Mouse (Mus musculus) splenic B cell, adult 2 months (primary cell): ENCODE data around the gene Commd1.
A peak's percentile ranks its signal among the peaks of the same experiment; 100 is the strongest.

ENCODE experiments used
- DNase-seq: peaks from one replicate; pipeline ENCODE4 v3.0.0-alpha.2; 2011; ENCODE audit warnings: low read depth, low spot score
- H3K27me3 ChIP-seq: 2 replicates; pipeline ENCODE4 v1.6.1; 2012; ENCODE audit warnings: mild to moderate bottlenecking, low read length, moderate library complexity, mixed read lengths; ENCODE audit not compliant: control insufficient read depth, poor library complexity, insufficient read depth, severe bottlenecking
- H3K36me3 ChIP-seq: 2 replicates; pipeline ENCODE4 v1.6.1; 2012; ENCODE audit warnings: mild to moderate bottlenecking, low read length, moderate library complexity, mixed read lengths; ENCODE audit not compliant: control insufficient read depth, poor library complexity, insufficient read depth, severe bottlenecking

The Commd1 gene

GRCm38 (mm10) chr11:22981984-22982757 is at the start of gene Commd1, which contains the start of gene Gm28048:
TSS of gene Commd1 (minus strand) at chr11:22982382.
TSS of gene Gm28048 (minus strand) at chr11:22982090.
- H3K27me3 ChIP-seq = no peaks in the 10 kb centered on the region
- DNase-seq = peak; percentile 96

GRCm38 (mm10) chr11:23029399-23029798 is 47.2 kb upstream of the Commd1 start:
- H3K36me3 ChIP-seq = no peaks in the 10 kb centered on the region
- no peak for DNase-seq
- H3K27me3 ChIP-seq = no peaks in the 10 kb centered on the region

More at GRCm38 (mm10) chr11:22981984-22982757, at the start of gene Commd1, which contains the start of gene Gm28048:
- H3K36me3 ChIP-seq = peaks cover 3% of the 10 kb centered on the region; the same call in 1 of the 2 replicates

- Histone ChIP-seq H3K36me3 (no peaks in the 10 kb centered on the region), H3K27me3 (no peaks in the 10 kb centered on the region)
- DNase-seq = no peak
These were observed 46.8 kb upstream of the Commd1 start for GRCm38 (mm10) chr11:23028957-23029356.

GRCm38 (mm10) chr11:23024169-23024568 is 42.0 kb upstream of the Commd1 start:
- Histone ChIP-seq H3K36me3 (no peaks in the 10 kb centered on the region), H3K27me3 (no peaks in the 10 kb centered on the region)
- no peak for DNase-seq

GRCm38 (mm10) chr11:23023155-23023554 is 41.0 kb upstream of the Commd1 start:
- Histone ChIP-seq H3K27me3 (no peaks in the 10 kb centered on the region), H3K36me3 (no peaks in the 10 kb centered on the region)
- no peak for DNase-seq

GRCm38 (mm10) chr11:23020841-23021240 is 38.7 kb upstream of the Commd1 start:
- Histone ChIP-seq H3K27me3 (no peaks in the 10 kb centered on the region), H3K36me3 (no peaks in the 10 kb centered on the region)
- DNase-seq = no peak

GRCm38 (mm10) chr11:23020116-23020770 is 38.1 kb upstream of the Commd1 start:
- Histone ChIP-seq H3K36me3 (no peaks in the 10 kb centered on the region), H3K27me3 (no peaks in the 10 kb centered on the region)
- no peak for DNase-seq

GRCm38 (mm10) chr11:23017943-23018342 is 35.8 kb upstream of the Commd1 start:
- H3K27me3 ChIP-seq = no peaks in the 10 kb centered on the region
- no peak for DNase-seq
- H3K36me3 ChIP-seq = no peaks in the 10 kb centered on the region

- H3K36me3 ChIP-seq = no peaks in the 10 kb centered on the region
- DNase-seq = no peak
- no peaks in the 10 kb centered on the region for H3K27me3 ChIP-seq
These were observed 32.8 kb upstream of the Commd1 start for GRCm38 (mm10) chr11:23014996-23015395.

GRCm38 (mm10) chr11:23013580-23014294 is 31.6 kb upstream of the Commd1 start:
- DNase-seq = peak; percentile 56
- Histone ChIP-seq H3K27me3 (no peaks in the 10 kb centered on the region), H3K36me3 (no peaks in the 10 kb centered on the region)

- no peaks in the 10 kb centered on the region for H3K27me3 ChIP-seq
- no peaks in the 10 kb centered on the region for H3K36me3 ChIP-seq
- no peak for DNase-seq
These were observed 30.9 kb upstream of the Commd1 start for GRCm38 (mm10) chr11:23013096-23013495.

GRCm38 (mm10) chr11:23008824-23009200 is 26.6 kb upstream of the Commd1 start:
- no peak for DNase-seq
- H3K27me3 ChIP-seq = no peaks in the 10 kb centered on the region

GRCm38 (mm10) chr11:23008181-23008823 is 26.1 kb upstream of the Commd1 start:
- H3K36me3 ChIP-seq = peaks cover 6% of the 10 kb centered on the region
- peak; percentile 82 for DNase-seq
- H3K27me3 ChIP-seq = no peaks in the 10 kb centered on the region

More at GRCm38 (mm10) chr11:23008824-23009200, 26.6 kb upstream of the Commd1 start:
- peaks cover 6% of the 10 kb centered on the region for H3K36me3 ChIP-seq

- DNase-seq = peak; percentile 94
- no peaks in the 10 kb centered on the region for H3K27me3 ChIP-seq
- H3K36me3 ChIP-seq = peaks cover 6% of the 10 kb centered on the region
These were observed 25.4 kb upstream of the Commd1 start, which contains the start of gene Fam161a for GRCm38 (mm10) chr11:23007481-23008180. TSS of gene Fam161a (plus strand) at chr11:23007531.
